Mouse (Mus musculus): Measurements from ENCODE around the gene Zfp687. TPM values are rescaled to one million over a fixed set of nuclear protein-coding genes. Genes with fewer than 3 reads are reported as not detected.
"Not testable (repeated sequence)": the region's sequence is repeated elsewhere in the genome, so short reads cannot be mapped to it uniquely, and the experiment has no call there.

Zfp687 gene
- polyA plus RNA-seq (2012; rRNA removed) = 14.0 and 17.6 TPM in 2 replicates

DNA sequence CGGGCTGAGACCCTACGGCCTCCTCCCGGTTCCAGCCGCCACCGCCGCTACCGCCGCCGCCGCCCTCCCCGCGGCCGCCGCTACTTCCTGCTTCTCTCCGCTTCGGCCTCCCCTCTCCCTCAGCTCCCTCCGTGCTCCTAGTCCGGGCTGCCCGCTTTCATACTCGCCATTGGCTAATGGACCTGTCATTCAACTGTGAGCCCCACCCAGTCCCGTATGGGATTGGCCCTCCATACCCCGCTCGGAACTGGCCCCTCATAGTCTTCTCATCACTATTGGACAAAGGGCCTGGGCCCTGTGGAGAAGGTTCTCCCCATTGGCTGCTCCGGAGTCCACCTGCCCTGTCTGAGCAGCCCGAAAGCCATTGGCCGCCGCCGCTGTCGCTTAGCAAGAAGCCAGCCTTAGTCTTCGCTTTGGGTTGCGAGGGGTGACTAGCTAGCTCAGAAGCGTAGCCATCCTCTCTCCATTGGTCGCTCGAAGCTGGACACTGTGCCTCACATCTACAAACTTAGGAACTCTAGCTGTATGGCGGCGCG lies at the start of gene Zfp687:
TSS of gene Zfp687 (minus strand) at position 112 of the 536 bp plus-strand sequence.
- peak; percentile 96 for DNase-seq (ENCODE audit: low spot score)

DNA sequence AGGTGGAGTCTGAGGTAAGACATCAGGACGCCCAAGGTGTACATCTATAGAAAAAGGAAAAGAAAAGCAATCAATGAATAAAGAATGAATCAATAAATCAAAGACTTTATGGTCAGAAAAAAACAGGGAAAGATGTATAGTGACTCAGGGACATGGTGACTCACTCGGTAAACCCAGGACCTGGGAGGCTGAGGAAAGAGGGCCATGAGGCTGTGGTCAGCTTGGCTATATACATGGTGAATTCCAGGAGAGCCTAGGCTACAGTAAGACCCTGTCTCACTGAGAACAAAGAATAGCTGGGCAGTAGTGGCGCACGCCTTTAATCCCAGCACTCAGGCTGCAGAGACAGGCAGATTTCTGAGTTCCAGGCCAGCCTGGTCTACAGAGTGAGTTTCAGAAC lies 48.5 kb upstream of the Zfp687 start:
- no peak for DNase-seq (ENCODE audit: low spot score)

DNA sequence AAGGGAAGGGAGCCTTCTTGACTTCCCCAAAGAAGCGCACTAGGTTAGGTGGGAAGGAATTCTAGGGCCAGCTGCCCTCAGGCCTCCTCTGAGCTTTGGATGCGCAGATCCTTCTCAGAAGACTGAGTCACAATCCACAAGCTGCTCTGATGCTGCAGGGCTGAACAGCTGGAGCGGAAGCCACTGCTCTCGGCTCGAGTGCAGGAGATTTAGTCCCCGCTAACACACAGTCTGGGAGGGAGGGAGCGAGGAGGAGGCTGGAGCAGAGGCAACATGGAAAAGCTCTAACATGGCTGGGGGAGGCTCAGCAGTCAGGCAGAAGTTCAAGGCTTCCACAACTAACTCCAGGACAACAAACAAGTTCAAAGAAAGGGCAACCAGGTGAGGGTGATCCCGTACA lies 42.8 kb upstream of the Zfp687 start:
- no peak for DNase-seq (ENCODE audit: low spot score)

DNA sequence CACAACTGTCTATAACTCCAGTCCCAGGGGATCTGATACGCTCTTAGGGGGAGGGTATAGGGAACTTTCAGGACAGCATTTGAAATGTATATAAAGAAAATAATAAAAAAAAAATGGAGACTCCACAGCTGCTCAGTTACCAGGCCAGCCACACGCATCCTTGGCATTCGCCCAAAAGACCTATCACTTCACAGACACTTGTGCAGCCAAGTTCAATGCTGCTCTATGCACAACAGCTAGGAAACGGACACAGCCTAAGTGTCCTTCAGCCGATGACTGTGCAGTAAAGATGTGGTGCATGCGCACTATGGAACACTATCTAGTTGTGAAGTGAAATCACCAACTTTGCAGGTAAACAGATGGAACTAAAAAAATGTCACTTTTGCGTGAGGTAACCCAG lies 41.0 kb upstream of the Zfp687 start:
- DNase-seq (ENCODE audit: low spot score) = no peak

DNA sequence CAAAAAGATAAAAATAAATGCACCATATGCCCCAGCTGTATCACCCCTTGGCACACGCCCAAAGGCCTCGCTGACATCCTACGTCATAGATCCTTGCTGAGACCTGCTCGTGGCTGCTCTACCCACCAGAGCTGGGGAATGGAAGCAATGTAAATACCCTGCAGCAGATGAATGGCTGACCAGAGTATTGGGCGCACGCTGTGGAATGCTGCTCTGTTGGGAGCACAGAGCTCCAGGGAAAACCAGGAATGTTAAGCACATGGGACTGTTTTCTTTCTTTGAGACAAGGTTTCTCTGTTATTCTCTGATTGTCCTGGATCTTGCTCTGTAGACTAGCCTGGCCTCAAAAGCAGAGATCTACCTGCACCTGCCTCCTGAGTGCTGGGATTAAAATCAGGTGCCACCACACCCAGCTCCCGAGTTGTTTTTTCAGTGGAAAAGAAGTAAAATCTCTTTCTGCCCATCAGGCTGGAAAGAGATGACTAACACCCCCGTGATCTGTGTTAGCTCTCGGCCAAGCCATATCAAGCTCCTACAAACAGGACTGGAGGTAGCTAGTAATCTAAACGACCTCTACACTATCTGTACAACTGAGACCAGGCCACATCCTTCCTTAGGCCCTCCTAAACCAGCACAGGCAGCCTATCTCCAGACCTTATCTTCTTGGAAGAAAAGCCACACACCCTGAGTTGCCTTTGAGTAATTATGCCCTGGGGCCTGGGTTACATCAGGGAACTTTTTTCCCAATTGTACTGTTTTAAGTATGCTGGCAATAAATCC lies 39.4 kb upstream of the Zfp687 start:
- DNase-seq (ENCODE audit: low spot score) = no peak

DNA sequence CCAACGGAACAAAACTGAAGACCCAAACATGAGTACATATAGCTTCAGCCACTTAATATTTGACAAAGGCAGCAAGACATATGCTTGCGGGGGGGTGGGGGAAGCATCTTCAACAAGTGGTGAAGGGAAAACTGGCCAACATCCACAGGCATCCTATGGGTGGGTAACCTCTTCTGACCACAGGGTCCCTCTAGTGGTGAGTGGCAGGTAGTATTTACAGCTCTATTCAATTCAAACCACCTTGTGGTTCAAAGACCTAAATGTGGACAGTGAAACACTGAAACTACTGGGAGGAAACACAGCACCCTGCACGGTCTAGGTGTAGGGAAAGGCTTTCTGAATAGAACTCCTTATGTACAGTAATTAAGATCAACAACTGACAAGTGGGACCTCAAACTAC lies 38.5 kb upstream of the Zfp687 start:
- DNase-seq (ENCODE audit: low spot score) = no peak

DNA sequence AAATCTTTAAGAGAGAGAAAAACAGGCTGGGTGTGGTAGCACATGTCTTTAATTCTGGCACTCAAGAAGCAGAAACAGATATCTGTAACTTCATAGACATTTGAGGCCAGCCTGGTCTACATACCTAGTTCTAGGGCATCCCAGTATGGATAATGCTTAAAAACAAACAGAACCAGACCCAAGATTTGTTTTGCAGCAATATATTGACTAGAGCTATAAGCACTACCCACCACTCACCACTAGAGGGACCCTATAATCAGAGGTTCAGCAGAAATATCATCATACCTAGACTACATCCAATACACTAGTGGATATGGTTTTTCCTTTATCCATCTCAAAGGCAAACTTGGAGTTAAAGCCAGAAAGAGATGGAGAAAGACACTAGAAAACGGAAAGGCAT lies 37.7 kb upstream of the Zfp687 start:
- DNase-seq (ENCODE audit: low spot score) = no peak

DNA sequence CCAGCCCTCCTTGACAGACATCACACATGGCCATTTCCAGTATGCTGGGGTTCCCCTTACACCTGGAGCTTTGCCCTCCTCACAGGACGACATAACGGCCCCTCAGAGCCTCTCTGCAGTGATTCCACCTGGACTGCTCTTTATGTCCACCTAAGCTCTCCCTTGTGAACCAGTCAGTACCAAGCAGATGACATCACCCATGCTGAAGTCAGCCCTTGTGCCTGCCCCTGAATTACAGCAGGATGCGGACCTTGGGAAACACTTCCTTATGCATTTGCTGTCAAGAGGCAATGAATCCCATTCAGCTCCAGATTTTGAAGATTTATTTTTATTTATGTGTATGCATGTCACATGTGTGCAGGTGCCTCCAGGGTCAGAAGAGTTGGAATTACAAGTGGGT lies 32.7 kb upstream of the Zfp687 start:
- DNase-seq (ENCODE audit: low spot score) = no peak

DNA sequence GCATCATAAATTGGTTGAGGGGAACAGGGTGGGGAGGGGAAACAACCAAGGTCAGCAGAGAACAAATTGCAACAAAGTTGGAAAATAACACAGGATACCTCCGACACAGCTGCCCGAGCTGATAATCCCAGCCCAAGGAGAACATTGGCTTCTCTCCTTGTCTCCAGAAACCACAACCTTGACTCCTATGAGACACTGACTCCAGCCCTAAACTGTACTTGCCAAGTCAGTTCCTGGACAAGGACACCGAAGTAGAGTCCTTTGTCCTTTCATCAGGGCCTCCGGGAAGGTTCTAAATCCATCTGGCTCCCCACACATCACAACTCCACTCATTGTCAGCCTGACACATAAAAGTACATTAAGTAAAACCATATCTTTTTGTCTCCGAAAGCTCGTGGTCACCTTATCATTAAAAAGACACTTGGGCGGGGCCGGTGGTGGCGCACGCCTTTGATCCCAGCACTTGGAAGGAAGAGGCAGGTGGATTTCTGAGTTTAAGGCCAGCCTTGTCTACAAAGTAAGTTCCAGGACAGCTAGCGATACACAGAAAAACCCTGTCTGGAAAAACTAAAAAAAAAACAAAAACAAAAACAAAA lies 31.3 kb upstream of the Zfp687 start:
- no peak for DNase-seq (ENCODE audit: low spot score)

DNA sequence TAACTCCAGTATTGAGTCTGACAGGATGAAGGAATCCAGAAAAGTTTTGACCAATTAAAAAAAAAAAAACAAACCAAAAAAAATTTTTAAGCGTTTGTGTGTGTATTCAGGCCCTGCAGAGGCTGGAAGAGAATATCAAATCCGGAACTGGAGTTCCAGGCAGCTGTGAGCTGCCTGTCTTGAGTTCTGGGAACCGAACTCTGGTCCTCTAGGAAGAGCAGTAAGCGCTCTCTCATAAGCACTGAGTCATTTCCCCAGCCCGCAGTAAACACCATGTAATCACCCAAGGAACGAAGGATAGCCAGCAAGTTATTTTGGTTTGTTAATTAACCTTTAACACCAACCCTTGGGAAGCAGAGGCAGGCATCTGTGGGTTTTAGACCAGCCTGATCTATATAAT lies 28.0 kb upstream of the Zfp687 start:
- DNase-seq (ENCODE audit: low spot score) = no peak

DNA sequence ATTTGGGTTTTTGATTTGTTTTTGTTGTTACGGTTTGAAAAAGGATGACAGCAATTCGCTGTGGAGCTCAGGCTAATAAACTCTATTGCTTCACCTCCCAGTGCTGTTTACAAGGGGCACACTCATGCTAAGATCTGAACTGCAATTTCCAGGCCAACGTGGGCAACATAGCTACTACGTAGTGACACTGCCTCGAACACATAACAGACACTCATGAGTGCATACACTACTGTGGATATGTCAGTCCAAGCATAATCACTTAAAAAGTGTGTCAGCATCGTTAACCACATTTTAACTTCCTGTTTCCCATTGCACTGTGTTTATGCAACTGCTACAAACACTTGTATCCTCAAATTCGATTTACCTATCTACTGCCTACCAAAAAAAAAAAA lies 27.6 kb upstream of the Zfp687 start:
- DNase-seq (ENCODE audit: low spot score) = no peak

DNA sequence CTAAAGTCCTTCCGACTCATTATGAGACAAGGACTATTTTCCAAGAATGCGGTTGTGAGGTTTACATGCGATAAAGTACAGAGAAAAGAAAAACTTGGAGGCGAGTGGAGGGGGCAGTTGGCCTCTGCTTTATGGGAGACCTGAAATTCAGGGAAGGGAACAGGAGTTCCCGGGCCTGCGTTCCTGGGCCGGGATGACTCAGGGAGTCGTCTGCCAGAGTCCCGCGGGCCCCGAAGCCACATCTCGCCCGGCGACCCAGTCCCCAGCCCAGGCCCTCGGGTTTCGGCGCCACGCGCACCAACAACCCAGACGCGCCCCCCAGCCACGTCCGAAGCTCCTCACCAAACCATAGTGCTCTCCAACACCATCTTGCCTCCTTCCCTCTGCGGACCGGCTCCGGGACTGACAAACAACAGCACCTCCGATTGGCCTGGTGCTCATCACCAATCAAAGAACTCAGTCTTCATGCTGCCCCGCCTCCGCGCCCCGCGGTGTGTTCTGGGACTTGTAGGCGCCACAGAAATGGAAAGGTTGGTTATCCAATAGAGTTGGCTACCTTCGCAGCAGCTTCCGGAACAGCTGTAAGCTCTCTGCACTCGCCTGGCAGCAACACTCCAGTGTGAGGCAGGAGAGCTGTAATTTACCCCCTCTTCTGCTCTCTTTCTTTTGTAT lies 27.1 kb upstream of the Zfp687 start, which contains the start of gene Psmd4:
TSS of gene Psmd4 (minus strand) at position 449 of the 672 bp plus-strand sequence.
- peak; percentile 91 for DNase-seq (ENCODE audit: low spot score)

DNA sequence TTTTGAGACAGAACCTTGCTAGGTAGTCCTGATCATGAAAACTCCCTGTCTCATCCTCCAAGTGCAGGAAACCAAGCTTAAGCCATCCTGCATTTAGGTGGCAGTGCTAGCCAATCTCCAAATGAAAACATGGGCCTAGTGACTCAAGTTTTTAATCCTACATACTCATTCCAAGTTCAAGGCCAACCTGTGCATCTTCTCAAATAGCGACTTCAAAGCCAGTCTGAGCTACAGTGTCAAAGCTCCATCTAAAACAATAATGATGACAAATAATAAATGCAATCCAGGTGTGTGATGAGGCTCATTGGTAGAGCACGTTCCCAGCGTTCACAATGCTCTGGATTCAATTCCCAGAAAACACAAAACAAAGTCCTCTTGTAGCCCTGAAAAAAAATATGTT lies 26.4 kb upstream of the Zfp687 start:
- no peak for DNase-seq (ENCODE audit: low spot score)

DNA sequence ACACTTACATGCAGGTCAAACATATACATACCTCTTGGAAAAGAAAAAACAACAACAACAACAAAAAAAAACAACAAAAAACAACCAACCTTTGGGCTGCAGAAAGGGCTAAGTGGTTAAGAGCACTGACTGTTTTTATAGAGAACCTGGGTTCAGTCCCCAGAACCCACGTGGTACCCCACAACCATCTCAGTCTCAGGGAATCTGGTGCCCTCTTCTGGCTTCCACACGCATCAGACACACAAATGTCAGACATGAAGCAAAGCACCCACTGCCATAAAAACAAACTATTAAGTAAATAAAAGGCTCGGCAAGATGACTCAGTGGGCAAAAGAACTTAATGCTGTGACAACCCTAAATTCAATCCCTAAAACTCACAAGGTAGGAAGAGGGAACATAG lies 14.7 kb upstream of the Zfp687 start:
- DNase-seq (ENCODE audit: low spot score) = no peak

DNA sequence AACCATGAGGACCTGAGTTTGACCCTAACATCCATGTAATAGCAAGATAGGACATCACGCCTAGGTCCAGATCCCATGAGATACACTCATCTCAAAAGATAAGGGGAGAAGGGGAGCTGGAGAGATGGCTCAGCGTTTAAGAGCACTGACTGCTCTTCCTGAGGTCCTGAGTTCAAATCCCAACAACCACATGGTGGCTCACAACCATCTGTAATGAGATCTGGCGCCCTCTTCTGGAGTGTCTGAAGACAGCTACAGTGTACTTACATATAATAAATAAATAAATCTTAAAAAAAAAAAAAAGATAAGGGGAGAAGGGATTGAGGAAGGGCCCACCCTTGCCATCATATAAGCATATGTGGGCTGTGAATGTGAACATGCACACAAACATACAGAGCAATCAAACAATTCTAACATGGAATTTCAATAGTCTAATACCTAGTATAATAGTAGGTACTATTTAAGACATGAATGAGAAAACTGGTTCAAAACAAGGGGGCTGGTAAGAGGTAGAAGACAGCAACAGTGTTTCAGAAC lies 14.1 kb upstream of the Zfp687 start:
- not testable (repeated sequence) for DNase-seq (ENCODE audit: low spot score)

DNA sequence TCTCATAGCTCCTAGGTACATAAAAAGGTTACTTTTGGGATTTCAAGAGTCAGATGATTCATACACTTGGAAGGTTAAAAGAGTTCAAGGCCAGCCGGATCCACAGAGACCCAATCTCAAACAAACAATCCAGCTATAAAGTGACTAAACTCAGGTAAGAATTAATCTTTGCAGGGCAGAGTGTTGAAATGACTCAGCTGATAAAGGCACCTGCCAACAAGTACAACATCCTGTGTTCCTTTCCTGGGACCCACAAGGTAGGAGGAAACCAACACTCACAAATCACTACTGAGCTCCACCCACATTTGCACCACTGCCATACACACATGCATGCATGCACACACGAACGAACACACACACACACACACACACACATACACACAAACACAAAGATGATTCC lies 13.4 kb upstream of the Zfp687 start:
- DNase-seq (ENCODE audit: low spot score) = no peak

DNA sequence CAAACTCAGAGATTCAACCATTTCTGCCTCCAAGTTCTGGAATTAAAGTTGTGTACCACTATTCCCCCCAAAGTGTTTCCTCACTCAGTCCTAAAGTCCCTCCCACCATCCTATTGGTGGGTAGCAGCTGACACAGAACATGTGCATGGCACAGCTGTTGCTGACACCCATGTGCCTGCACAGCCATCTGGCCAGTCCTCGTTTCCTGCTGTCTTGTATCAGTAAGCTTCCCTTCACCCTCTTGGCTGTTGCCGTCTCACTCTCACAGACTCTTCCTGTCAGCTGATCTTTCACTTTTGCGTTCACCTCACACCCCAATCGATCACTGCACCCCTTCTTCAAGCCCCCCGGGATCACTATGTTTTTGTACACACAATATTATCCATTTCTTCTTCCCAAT lies 12.5 kb upstream of the Zfp687 start:
- no peak for DNase-seq (ENCODE audit: low spot score)

DNA sequence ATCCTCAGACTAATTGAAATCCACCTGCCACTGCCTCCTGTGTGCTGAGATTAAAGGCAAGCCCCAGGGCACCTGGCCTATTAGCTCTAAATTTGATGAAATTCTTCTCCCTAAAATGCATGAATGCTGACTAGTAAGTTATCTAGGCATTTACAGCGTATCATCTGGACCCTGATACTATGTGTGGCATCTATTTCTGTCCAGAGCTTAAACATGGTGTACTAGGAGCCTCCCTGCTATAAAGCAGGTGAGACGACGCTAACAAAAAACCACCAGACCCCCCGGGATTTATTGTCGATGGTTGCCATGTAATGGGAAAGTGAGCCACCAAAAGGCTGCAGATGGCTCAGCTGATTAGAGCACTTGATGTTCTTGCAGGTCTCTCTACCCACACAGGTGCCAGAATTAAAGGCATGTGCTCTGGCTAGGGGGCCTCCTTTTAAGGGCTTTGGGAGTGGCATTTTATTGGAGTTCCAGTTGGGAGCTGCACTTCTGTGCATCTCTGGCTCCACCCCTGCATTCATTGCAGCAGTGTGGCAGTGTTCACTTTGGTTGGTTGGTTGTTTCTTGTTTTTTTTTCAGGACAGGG lies 11.9 kb upstream of the Zfp687 start:
- no peak for DNase-seq (ENCODE audit: low spot score)

DNA sequence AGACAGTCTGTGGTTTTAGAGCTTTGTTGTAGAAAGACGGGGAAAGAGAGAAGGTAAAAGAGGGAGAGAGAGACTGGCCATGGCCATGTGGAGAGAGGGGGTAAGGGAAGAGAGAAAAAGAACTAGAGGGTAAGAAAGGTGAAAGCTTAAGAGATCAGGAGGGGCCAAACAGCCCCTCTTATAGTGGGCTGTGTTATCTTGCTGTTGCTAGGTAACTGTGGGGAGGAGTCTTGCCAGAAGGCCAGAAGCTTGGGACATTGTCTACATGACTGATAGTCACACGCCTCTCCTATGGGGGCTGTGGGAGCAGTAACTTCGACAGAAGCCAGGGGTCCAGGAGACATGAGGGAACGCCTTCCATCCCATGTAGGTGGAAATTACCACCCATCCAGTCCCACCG lies 10.0 kb upstream of the Zfp687 start:
- no peak for DNase-seq (ENCODE audit: low spot score)

DNA sequence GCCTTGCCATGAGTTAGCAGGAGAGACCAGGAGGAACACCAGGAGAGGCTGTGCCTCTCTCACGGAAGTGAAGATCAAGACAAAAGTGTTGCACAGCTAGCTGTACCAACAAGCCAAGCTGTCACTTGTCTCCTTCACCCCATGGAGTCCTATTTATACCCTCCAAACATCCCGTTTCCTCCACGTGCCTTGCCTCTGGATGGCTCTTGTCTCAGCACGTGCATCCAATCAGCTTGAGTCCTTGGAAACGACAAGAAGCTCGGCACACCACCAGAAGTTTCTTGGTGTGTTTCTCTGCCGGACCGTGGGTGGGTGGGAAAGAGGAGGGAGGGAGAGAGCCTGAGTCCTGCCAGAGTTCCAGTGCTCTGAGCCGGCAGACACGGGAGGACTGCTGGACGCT lies 9.3 kb upstream of the Zfp687 start:
- no peak for DNase-seq (ENCODE audit: low spot score)

DNA sequence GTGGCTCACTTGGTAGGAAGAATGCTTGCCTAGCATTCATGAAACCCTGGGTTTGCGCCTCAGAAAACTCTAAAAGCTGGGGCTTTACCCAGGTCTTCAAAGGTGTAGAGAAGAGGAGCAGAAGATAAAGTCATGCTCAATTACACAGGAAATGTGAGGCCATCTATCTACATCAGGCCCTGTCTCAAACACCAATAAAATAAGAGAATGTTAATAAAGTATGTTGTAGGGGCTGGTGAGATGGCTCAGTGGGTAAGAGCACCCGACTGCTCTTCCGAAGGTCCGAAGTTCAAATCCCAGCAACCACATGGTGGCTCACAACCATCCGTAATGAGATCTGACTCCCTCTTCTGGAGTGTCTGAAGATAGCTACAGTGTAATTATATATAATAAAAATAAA lies 5.7 kb upstream of the Zfp687 start:
- not testable (repeated sequence) for DNase-seq (ENCODE audit: low spot score)

DNA sequence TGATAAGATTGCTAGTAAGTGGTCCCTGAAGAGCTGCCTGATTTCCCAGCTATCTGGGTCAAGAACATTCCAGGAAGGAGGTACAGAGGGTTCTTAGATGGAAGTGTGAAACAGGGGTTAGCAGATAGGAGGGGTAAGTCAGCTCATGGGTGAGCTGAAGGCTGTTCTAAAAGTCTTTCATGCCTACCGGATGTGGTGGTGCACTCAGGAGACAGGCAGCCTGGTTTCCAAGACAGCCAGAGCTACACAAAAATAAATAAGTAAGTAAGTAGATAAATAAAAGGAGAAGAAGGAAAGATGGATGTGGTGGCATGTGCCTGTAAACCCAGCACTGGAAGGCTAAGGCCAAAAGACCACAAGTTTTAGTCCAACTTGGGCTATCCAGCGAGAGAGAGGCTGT lies 3.5 kb upstream of the Zfp687 start:
- no peak for DNase-seq (ENCODE audit: low spot score)
